Mouse (Mus musculus): ENCODE measurements at regions not wholly inside any gene's neighbourhood (a gene's known extent, or its start where the extent isn't known, plus 50 kb on each side); places are given as distances from the start of the nearest gene placed in this dataset.

GRCm38 (mm10) chr3:52171303-52171702 is 66.4 kb upstream of the Maml3 start:
- TF ChIP-seq POLR2A (IDR thresholded peaks at IDR 0.05; ENCODE audit: borderline replicate concordance, extremely low read depth, low read depth, low read length) (no peak), CTCF (IDR thresholded peaks at IDR 0.05; ENCODE audit: insufficient read depth, low read length) (no peak)

Measured in lung, adult 2 months (tissue).